Mouse (Mus musculus) adipocyte (in vitro differentiated cells): ENCODE data around the gene G0s2.

Experiments used
- DNase-seq: peaks from one replicate; pipeline ENCODE4 v3.0.0-alpha.2; 2016; ENCODE audit warnings: low spot score

G0s2 gene

GRCm38 (mm10) chr1:193272916-193273601 lies at the start of gene G0s2:
G0s2 (minus strand) TSS chr1:193273217.
- DNase-seq, result peak; percentile 71

GRCm38 (mm10) chr1:193320398-193320797 lies 47.4 kb upstream of the G0s2 start:
- DNase-seq, result no peak

GRCm38 (mm10) chr1:193319721-193320120 lies 46.7 kb upstream of the G0s2 start:
- DNase-seq, result no peak

DNA sequence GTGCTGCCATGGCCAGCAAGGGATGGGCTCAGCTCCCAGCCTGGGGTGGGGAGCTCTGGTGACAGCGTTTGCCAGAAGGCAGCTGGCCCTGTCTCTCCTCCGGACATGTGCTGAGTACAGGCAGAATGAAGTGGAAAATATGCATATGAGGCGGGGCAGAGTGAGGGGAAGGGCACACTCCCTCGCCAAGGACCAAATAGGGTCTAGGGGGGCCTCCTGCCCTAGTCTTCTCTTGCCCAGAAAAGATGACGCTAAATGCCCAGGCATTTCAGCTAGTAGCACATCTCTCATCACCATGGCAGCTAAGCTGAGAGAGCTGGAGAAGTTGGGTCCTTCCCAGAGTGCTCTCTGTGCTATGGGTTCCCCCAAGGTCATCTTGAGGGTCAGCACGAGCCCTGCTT lies 44.1 kb upstream of the G0s2 start:
- DNase-seq, result peak; percentile 67

GRCm38 (mm10) chr1:193316358-193316750 lies 43.3 kb upstream of the G0s2 start:
- no peak for DNase-seq

DNA sequence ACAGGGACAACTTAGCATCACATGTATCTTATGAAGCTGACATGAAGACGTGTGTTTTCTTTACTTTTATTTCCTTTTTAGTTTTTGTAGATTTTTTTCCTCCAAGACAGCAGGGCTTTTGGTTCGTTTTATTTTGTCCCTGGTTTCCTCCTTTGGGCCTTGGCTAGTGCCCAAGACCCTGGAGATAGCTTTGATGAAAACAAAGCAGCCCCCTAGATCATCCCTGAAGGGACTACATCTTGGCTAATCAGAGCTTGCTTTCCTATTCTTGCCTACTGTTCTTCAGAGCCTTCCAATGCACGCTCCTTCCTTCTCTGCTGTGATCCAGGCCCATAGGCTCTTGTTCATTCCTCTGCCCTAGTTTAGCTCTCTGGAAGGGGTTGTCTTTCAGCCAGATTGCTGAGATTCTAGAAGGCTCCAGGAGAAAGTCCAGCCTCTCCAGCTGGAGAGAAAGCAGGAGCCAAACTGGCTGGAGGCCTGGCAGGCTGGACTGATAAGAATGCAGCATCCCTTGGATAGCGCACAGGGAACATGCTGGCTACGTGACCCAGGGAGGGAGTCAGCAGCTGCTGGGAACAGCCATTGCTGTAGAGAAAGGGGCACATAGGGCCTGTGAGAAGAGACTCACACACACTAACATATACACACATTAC lies 42.8 kb upstream of the G0s2 start:
- peak; percentile 96 for DNase-seq

GRCm38 (mm10) chr1:193311596-193311995 lies 38.6 kb upstream of the G0s2 start:
- peak; percentile 74 for DNase-seq

GRCm38 (mm10) chr1:193310519-193311085 lies 37.6 kb upstream of the G0s2 start:
- peak; percentile 92 for DNase-seq

DNA sequence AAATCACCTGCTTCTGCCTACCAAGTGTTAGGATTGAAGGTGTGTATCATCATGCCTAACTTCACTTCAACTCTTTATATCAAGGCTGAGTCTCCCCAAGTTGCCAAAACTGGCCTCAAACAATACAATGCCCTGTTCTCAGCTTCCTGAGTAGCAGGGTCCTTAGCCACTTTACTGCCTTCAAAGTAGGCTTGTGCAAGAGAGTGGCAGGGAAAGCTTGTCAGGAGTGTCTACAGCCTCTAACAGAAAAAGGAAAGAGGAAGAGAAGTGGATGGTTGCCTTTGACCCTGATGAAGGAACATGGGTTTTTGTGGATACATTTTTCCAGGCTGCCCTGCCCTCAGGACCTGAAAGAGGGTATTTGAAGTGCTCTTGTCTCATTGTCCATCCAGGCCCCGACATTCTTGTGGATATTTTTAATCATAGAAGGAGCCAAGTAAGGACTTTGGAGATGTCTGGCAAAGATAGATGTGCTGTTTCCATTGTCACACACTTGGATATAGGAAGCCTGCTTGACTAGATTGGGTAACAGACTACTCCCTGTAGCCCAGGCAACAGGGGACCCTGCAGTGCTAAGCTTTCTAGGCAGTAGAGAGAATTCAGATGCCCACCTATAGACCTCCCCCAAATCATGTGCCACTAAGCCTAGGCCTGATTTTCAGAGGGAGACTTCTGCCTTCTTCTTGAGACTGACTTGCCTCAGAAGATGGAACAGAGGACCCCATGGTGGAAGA lies 36.9 kb upstream of the G0s2 start:
- peak; percentile 33 for DNase-seq

DNA sequence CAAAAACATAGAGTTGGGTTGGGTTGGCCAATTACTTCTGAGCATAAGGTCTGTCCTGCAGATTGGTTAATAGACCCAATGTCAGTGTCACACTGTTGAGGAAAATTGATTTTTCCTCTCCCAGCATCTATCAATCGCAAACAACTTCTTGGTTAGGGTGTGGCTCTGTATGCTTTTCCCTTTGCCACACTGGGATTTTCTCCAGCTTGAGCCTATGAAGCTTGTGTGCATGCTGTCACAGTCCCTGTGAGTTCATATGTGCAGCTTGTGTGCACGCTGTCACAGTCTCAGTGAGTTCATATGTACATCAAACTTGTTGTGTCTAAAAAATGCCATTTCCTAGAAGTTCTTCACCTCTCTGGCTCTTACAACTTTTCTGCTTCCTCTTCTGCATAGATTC lies 33.8 kb upstream of the G0s2 start:
- DNase-seq, result no peak

DNA sequence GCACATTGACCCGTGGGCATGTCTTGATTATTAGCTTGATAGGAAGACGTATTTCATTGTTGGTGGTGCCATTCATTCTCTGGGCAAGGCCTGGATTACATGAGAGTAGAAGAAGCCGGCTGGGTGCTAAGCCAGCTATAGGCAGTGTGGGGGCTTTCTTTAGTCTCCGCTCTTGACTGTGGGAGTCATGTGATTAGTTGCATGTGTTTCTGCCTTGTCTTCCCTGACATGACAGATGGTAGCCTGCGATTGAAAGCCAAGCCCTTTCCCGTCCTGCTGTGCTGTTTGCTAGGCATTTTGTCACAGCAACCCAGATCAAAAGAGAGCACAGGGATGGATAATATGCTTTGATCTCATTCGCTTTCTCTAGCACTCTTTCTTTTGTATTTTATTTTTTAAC lies 32.4 kb upstream of the G0s2 start:
- no peak for DNase-seq

- no peak for DNase-seq
Measured at GRCm38 (mm10) chr1:193303096-193303495, 30.1 kb upstream of the G0s2 start.

GRCm38 (mm10) chr1:193302093-193302405 lies 29.0 kb upstream of the G0s2 start:
- no peak for DNase-seq

GRCm38 (mm10) chr1:193301216-193302092 lies 28.4 kb upstream of the G0s2 start:
- DNase-seq, result no peak

- no peak for DNase-seq
Measured at GRCm38 (mm10) chr1:193299995-193300394, 27.0 kb upstream of the G0s2 start.

DNA sequence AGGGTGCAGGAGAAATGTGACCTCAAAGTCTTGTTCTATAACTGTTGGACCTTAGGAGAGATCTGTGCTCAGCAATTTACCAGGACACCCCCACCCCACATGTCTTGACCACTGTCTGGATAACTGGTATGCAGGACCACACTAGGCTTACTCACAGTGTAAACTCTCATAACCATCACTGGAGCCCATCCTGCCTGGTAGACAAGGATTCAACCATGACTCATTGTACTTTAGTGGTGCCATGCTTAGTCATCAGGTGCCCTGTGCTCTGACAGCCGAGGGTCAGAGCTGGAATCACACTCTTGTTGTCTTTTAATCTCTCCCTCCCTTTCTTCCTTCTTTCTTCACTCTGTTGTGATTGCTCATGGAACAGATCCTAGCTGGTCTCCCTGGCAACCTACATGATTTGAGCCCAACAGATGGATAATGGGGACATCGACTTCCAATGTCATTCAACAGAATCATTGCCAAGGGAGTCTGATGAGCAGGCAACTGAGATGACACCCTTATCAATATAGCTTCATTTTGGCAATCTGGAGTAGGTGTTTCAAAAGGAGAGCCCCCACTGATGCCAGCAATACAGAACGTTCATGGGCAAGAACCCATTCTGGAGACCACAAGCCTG lies 25.2 kb upstream of the G0s2 start:
- no peak for DNase-seq

- no peak for DNase-seq
Measured at GRCm38 (mm10) chr1:193295920-193296319, 22.9 kb upstream of the G0s2 start.

DNA sequence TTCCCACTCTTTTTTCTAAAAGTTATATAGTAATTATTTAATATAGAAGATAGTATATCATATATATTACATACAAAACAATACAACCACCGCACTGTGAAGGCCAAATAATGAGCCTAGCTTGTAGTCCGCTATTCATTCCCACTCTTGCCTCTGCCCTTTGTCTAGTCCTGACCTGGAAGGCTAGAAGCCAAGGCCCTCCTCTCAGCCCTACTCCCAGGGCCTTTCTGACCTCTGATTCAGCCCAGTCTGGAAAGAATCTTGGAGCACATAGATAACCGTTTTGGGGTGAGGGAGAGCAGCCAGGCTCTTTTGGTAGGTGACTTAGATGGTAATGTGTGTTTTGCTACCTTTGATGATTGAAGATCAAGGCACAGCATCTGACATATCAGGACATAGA lies 20.9 kb upstream of the G0s2 start:
- DNase-seq, result peak; percentile 76

- DNase-seq, result peak; percentile 90
Measured at GRCm38 (mm10) chr1:193293039-193293438, 20.0 kb upstream of the G0s2 start.

DNA sequence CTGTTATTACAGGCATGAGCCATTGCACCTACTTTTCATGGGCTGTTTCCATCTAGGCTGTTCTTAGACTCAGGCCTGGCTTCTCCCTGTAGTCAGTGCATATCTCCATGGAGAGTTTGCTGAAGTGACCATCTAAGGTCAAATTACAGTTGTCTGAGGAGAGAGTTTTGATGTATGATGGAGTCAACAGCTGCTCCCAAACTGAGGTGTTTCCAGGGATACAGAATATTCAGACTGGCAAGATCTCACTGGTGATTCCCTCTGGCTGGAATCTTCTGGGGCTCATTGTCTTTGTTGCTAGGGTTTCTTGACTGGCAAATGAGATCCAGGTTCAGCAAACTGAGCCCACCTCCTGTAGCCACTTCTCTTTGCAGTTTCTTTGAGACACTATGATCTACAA lies 17.7 kb upstream of the G0s2 start:
- no peak for DNase-seq

GRCm38 (mm10) chr1:193289914-193290313 lies 16.9 kb upstream of the G0s2 start:
- peak; percentile 40 for DNase-seq

DNA sequence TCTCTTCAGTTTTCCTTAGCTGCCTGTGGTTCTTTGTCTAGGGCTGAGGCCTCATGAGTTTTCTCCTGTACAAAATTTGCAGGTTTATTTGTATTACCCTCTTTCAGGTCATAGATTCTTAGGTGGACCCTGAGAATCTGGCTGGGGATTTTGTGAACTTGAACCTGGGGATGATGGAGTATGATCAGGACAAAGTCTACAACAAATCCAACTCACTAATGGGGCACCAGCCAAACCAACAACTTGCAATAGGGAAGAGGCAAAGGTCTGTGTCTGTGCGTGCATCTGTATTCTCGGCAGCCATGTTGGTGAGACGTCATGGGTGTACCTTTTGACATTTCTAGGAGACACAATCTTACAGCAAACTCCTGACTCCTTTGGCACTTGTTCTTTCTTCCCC lies 16.1 kb upstream of the G0s2 start:
- DNase-seq, result no peak
